Mouse (Mus musculus): ENCODE results near the gene Nceh1. TPM values are rescaled to one million over a fixed set of nuclear protein-coding genes. Genes with fewer than 3 reads are reported as not detected.
"Not testable (repeated sequence)": the region's sequence is repeated elsewhere in the genome, so short reads cannot be mapped to it uniquely, and the experiment has no call there.

Gene Nceh1
- total RNA-seq, 2 experiments from 2014 or later: 227 to 231 TPM

GRCm38 (mm10) chr3:27228530-27229309 is 46.0 kb downstream of the Nceh1 start:
- DNase-seq: no peak

- no peak for DNase-seq
Observed at GRCm38 (mm10) chr3:27233361-27233760, 50.6 kb downstream of the Nceh1 start.

- DNase-seq: peak; percentile 75 to 81
Observed at GRCm38 (mm10) chr3:27233841-27234240, 51.1 kb downstream of the Nceh1 start.

GRCm38 (mm10) chr3:27234976-27235375 is 52.2 kb downstream of the Nceh1 start:
- no peak for DNase-seq

GRCm38 (mm10) chr3:27237226-27237625 is 54.5 kb downstream of the Nceh1 start:
- DNase-seq: peak; percentile 73 to 84

- no peak for DNase-seq
Observed at GRCm38 (mm10) chr3:27238563-27238962, 55.8 kb downstream of the Nceh1 start.

- DNase-seq: peak; percentile 74 to 84
Observed at GRCm38 (mm10) chr3:27239568-27239967, 56.8 kb downstream of the Nceh1 start.

- no peak for DNase-seq
Observed at GRCm38 (mm10) chr3:27241864-27242263, 59.1 kb downstream of the Nceh1 start.

GRCm38 (mm10) chr3:27246166-27246565 is 63.4 kb downstream of the Nceh1 start:
- no peak for DNase-seq

- DNase-seq: no peak
Observed at GRCm38 (mm10) chr3:27247785-27248184, 65.0 kb downstream of the Nceh1 start.

GRCm38 (mm10) chr3:27249030-27249429 is 66.3 kb downstream of the Nceh1 start:
- no peak for DNase-seq

- DNase-seq: no peak
Observed at GRCm38 (mm10) chr3:27250936-27251335, 68.2 kb downstream of the Nceh1 start.

- DNase-seq: no peak
Observed at GRCm38 (mm10) chr3:27258461-27258860, 75.7 kb downstream of the Nceh1 start.

- DNase-seq: no peak
Observed at GRCm38 (mm10) chr3:27260393-27260792, 77.6 kb downstream of the Nceh1 start.

- peak; percentile 33 to 42 for DNase-seq
Observed at GRCm38 (mm10) chr3:27267327-27267726, 84.6 kb downstream of the Nceh1 start.

- no peak for DNase-seq
Observed at GRCm38 (mm10) chr3:27267887-27268286, 85.1 kb downstream of the Nceh1 start.

GRCm38 (mm10) chr3:27269151-27269550 is 86.4 kb downstream of the Nceh1 start:
- DNase-seq: no peak

- DNase-seq: peak; percentile 72 to 82
Observed at GRCm38 (mm10) chr3:27270160-27270962, 87.6 kb downstream of the Nceh1 start.

GRCm38 (mm10) chr3:27272926-27273745 is 90.4 kb downstream of the Nceh1 start:
- peak; percentile 15 to 38 for DNase-seq

- DNase-seq: not testable (repeated sequence)
Observed at GRCm38 (mm10) chr3:27279286-27279925, 96.6 kb downstream of the Nceh1 start.

GRCm38 (mm10) chr3:27280280-27280749 is 97.5 kb downstream of the Nceh1 start:
- DNase-seq: peak; percentile 66 to 79

All from heart, adult 18-20 months (tissue).